Mouse (Mus musculus) embryonic facial prominence, embryonic 12.5 days (tissue): ENCODE measurements around the gene Bnip2. TPM values are rescaled to one million over a fixed set of nuclear protein-coding genes. Genes with fewer than 3 reads are reported as not detected.
A peak's percentile ranks its signal among the peaks of the same experiment; 100 is the strongest.
"Not testable (repeated sequence)": the region's sequence is repeated elsewhere in the genome, so short reads cannot be mapped to it uniquely, and the experiment has no call there.

Experiments used
- ATAC-seq: fragments of 200-750 bp; cut with Nextera tagmentation; 2 replicates; pipeline ENCODE4 v1.8.0; 2017; ENCODE audit not compliant: insufficient number of reproducible peaks, insufficient read depth, low FRiP score, low TSS enrichment
- H3K27ac ChIP-seq: fragments of 300-500 bp; sonication (generic); 2 replicates; pipeline ENCODE4 v1.5.1; 2016; ENCODE audit warnings: mild to moderate bottlenecking
- H3K27me3 ChIP-seq: fragments of 300-500 bp; sonication (generic); 2 replicates; pipeline ENCODE4 v1.6.1; 2016; ENCODE audit warnings: mild to moderate bottlenecking, moderate library complexity
- H3K36me3 ChIP-seq: fragments of 300-500 bp; sonication (generic); 2 replicates; pipeline ENCODE4 v1.6.1; 2016; ENCODE audit warnings: mild to moderate bottlenecking
- H3K4me1 ChIP-seq: fragments of 300-500 bp; sonication (generic); 2 replicates; pipeline ENCODE4 v1.6.1; 2016
- H3K4me2 ChIP-seq: fragments of 300-500 bp; sonication (generic); replicated peaks from 2 replicates; pipeline ENCODE4 v1.6.1; 2016; ENCODE audit warnings: mild to moderate bottlenecking, moderate library complexity
- H3K4me3 ChIP-seq: fragments of 300-500 bp; sonication (generic); 2 replicates; pipeline ENCODE4 v1.5.1; 2016; ENCODE audit warnings: mild to moderate bottlenecking
- H3K9ac ChIP-seq: fragments of 300-500 bp; sonication (generic); 2 replicates; pipeline ENCODE4 v1.6.1; 2016; ENCODE audit warnings: mild to moderate bottlenecking, moderate library complexity
- H3K9me3 ChIP-seq: fragments of 300-500 bp; sonication (generic); 2 replicates; pipeline ENCODE4 v1.6.1; 2016; ENCODE audit warnings: mild to moderate bottlenecking, moderate library complexity
- WGBS: fragments of 180-500 bp; shearing (Covaris S2); methylation state at CpG from one replicate; pipeline ENCODE4 v1.1.7; 2016; 5-methylcytosine and 5-hydroxymethylcytosine counted together
- polyA plus RNA-seq: library from polyadenylated mRNA; unstranded; fragments of >200 nt; fragmentation: Nextera tagmentation; extraction: Ambion mirVana; gene quantifications from 2 replicates; pipeline ENCODE4 v1.2.1, GENCODE M21; 2016

Bnip2 gene
- polyA plus RNA-seq, 1 experiment from 2014 or later = 112 TPM

- no peak for ATAC-seq
- peak overlapping the region; percentile 91 for H3K4me3 ChIP-seq
- H3K27ac ChIP-seq = peak overlapping the region; percentile 94
- 56% methylated on average over 14 of the region's 14 CpGs for WGBS
- peak overlapping the region; percentile 85; the same call in 1 of the 2 replicates for H3K9ac ChIP-seq
- peak overlapping the region; percentile 70 for H3K4me2 ChIP-seq
- H3K27me3 ChIP-seq = no peaks in the 10 kb centered on the region
- H3K9me3 ChIP-seq = no peaks in the 10 kb centered on the region
- H3K36me3 ChIP-seq = peaks cover 28% of the 10 kb centered on the region
- H3K4me1 ChIP-seq = peaks cover 9% of the 10 kb centered on the region
These were observed 22.5 kb downstream of the Bnip2 start for GRCm38 (mm10) chr9:70011537-70012407.

GRCm38 (mm10) chr9:70012408-70012901, 23.2 kb downstream of the Bnip2 start, which contains the start of gene Gtf2a2:
Gene Gtf2a2, plus strand, starts transcription at chr9:70012550.
- Histone ChIP-seq H3K4me3 (peak within 1 kb of the TSS; percentile 91), H3K27ac (peak within 1 kb of the TSS; percentile 94), H3K9ac (peak within 1 kb of the TSS; percentile 85), H3K27me3 (no peaks in the 10 kb centered on the region), H3K9me3 (no peaks in the 10 kb centered on the region), H3K4me2 (peak within 1 kb of the TSS; percentile 70), H3K4me1 (peaks cover 9% of the 10 kb centered on the region), H3K36me3 (peaks cover 25% of the 10 kb centered on the region)
- peak; percentile 92 for ATAC-seq
- 2% methylated on average over 55 of the region's 57 CpGs for WGBS

- Histone ChIP-seq H3K36me3 (peaks cover 8% of the 10 kb centered on the region; the same call in 1 of the 2 replicates), H3K4me2 (no peak overlapping the region), H3K4me3 (no peak overlapping the region), H3K27me3 (no peaks in the 10 kb centered on the region), H3K9ac (no peak overlapping the region), H3K4me1 (peaks cover 9% of the 10 kb centered on the region), H3K27ac (no peak overlapping the region), H3K9me3 (no peaks in the 10 kb centered on the region)
- 90% methylated on average over 2 of the region's 2 CpGs for WGBS
- no peak for ATAC-seq
These were observed 26.4 kb downstream of the Bnip2 start for GRCm38 (mm10) chr9:70015632-70016031.

GRCm38 (mm10) chr9:70018879-70019278, 29.6 kb downstream of the Bnip2 start:
- peaks cover 13% of the 10 kb centered on the region; the same call in 1 of the 2 replicates for H3K36me3 ChIP-seq
- no peak overlapping the region for H3K9ac ChIP-seq
- H3K4me1 ChIP-seq = peaks cover 2% of the 10 kb centered on the region
- no peak for ATAC-seq
- no peak overlapping the region for H3K4me2 ChIP-seq
- H3K27me3 ChIP-seq = no peaks in the 10 kb centered on the region
- H3K9me3 ChIP-seq = no peaks in the 10 kb centered on the region
- H3K4me3 ChIP-seq = no peak overlapping the region
- no peak overlapping the region for H3K27ac ChIP-seq

- Histone ChIP-seq H3K4me2 (no peak overlapping the region), H3K4me3 (no peak overlapping the region), H3K27ac (no peak overlapping the region), H3K4me1 (no peaks in the 10 kb centered on the region), H3K27me3 (no peaks in the 10 kb centered on the region), H3K9me3 (no peaks in the 10 kb centered on the region), H3K9ac (no peak overlapping the region), H3K36me3 (peaks cover 13% of the 10 kb centered on the region; the same call in 1 of the 2 replicates)
- no peak for ATAC-seq
- WGBS = 81% methylated on average over 1 of the region's 1 CpGs
These were observed 32.3 kb downstream of the Bnip2 start for GRCm38 (mm10) chr9:70021610-70022009.

GRCm38 (mm10) chr9:70022083-70022482, 32.8 kb downstream of the Bnip2 start:
- no peak for ATAC-seq
- H3K4me3 ChIP-seq = no peak overlapping the region
- H3K9ac ChIP-seq = no peak overlapping the region
- H3K4me1 ChIP-seq = no peaks in the 10 kb centered on the region
- no peaks in the 10 kb centered on the region for H3K27me3 ChIP-seq
- no peaks in the 10 kb centered on the region for H3K9me3 ChIP-seq
- peaks cover 13% of the 10 kb centered on the region; the same call in 1 of the 2 replicates for H3K36me3 ChIP-seq
- WGBS = 92% methylated on average over 4 of the region's 4 CpGs
- H3K4me2 ChIP-seq = no peak overlapping the region
- H3K27ac ChIP-seq = no peak overlapping the region

GRCm38 (mm10) chr9:70023615-70024014, 34.3 kb downstream of the Bnip2 start:
- H3K36me3 ChIP-seq = peaks cover 11% of the 10 kb centered on the region; the same call in 1 of the 2 replicates
- WGBS = 78% methylated on average over 1 of the region's 1 CpGs
- not testable (repeated sequence) for H3K9me3 ChIP-seq, ATAC-seq, H3K9ac ChIP-seq, H3K4me1 ChIP-seq, H3K4me2 ChIP-seq, H3K27ac ChIP-seq, H3K4me3 ChIP-seq, H3K27me3 ChIP-seq

GRCm38 (mm10) chr9:70024648-70025047, 35.4 kb downstream of the Bnip2 start:
- ATAC-seq = no peak
- Histone ChIP-seq H3K27ac (no peak overlapping the region), H3K4me2 (no peak overlapping the region), H3K27me3 (no peaks in the 10 kb centered on the region), H3K4me3 (no peak overlapping the region), H3K9ac (no peak overlapping the region), H3K9me3 (no peaks in the 10 kb centered on the region), H3K36me3 (peaks cover 11% of the 10 kb centered on the region; the same call in 1 of the 2 replicates), H3K4me1 (no peaks in the 10 kb centered on the region)

- Histone ChIP-seq H3K9ac (no peak overlapping the region), H3K4me2 (no peak overlapping the region), H3K27me3 (no peaks in the 10 kb centered on the region), H3K36me3 (peaks cover 6% of the 10 kb centered on the region; the same call in 1 of the 2 replicates), H3K4me1 (no peaks in the 10 kb centered on the region), H3K27ac (no peak overlapping the region), H3K9me3 (no peaks in the 10 kb centered on the region), H3K4me3 (no peak overlapping the region)
- no peak for ATAC-seq
- WGBS = 95% methylated on average over 2 of the region's 2 CpGs
These were observed 36.2 kb downstream of the Bnip2 start for GRCm38 (mm10) chr9:70025365-70026012.

GRCm38 (mm10) chr9:70032167-70032566, 42.9 kb downstream of the Bnip2 start:
- Histone ChIP-seq H3K4me2 (no peak overlapping the region), H3K27ac (no peak overlapping the region), H3K9me3 (no peaks in the 10 kb centered on the region), H3K4me3 (no peak overlapping the region), H3K27me3 (no peaks in the 10 kb centered on the region), H3K4me1 (no peaks in the 10 kb centered on the region), H3K36me3 (no peaks in the 10 kb centered on the region), H3K9ac (no peak overlapping the region)
- 71% methylated on average over 1 of the region's 1 CpGs for WGBS
- no peak for ATAC-seq

GRCm38 (mm10) chr9:70033056-70033455, 43.8 kb downstream of the Bnip2 start:
- no peak overlapping the region for H3K27ac ChIP-seq
- H3K27me3 ChIP-seq = no peaks in the 10 kb centered on the region
- H3K4me2 ChIP-seq = no peak overlapping the region
- H3K4me1 ChIP-seq = no peaks in the 10 kb centered on the region
- no peak for ATAC-seq
- H3K9me3 ChIP-seq = no peaks in the 10 kb centered on the region
- no peak overlapping the region for H3K9ac ChIP-seq
- 67% methylated on average over 9 of the region's 9 CpGs for WGBS
- no peak overlapping the region for H3K4me3 ChIP-seq
- no peaks in the 10 kb centered on the region for H3K36me3 ChIP-seq

GRCm38 (mm10) chr9:70034702-70035101, 45.4 kb downstream of the Bnip2 start:
- WGBS = 88% methylated on average over 7 of the region's 7 CpGs
- Histone ChIP-seq H3K36me3 (no peaks in the 10 kb centered on the region), H3K27me3 (no peaks in the 10 kb centered on the region), H3K27ac (no peak overlapping the region), H3K4me3 (no peak overlapping the region), H3K9ac (no peak overlapping the region), H3K4me2 (no peak overlapping the region), H3K4me1 (no peaks in the 10 kb centered on the region), H3K9me3 (no peaks in the 10 kb centered on the region)
- ATAC-seq = no peak
